Mouse (Mus musculus) G1E (cell line): ENCODE measurements at regions not wholly inside any gene's neighbourhood (a gene's known extent, or its start where the extent isn't known, plus 50 kb on each side); places are given as distances from the start of the nearest gene placed in this dataset.

ENCODE experiments used
- CTCF ChIP-seq: IDR thresholded peaks from 2 replicates; pipeline ENCODE4 v1.5.1; 2012; ENCODE audit warnings: low read depth, low read length, inconsistent platforms, mixed read lengths
- POLR2AphosphoS5 ChIP-seq: IDR thresholded peaks from 2 replicates; pipeline ENCODE4 v1.6.1; 2012; ENCODE audit warnings: low read depth, low read length, inconsistent platforms; ENCODE audit not compliant: insufficient replicate concordance

- TF ChIP-seq CTCF (no peak), POLR2AphosphoS5 (no peak)
These were observed 81.6 kb upstream of the St8sia4 start for GRCm38 (mm10) chr1:95748940-95749339.
